Mouse (Mus musculus): ENCODE measurements at regions not wholly inside any gene's neighbourhood (a gene's known extent, or its start where the extent isn't known, plus 50 kb on each side); places are given as distances from the start of the nearest gene placed in this dataset.

- ChIA-PET CTCF (no interaction called here), POLR2A (interaction anchor here in 1 of 4 experiments (0.6 kb wide), 1 partner anchor 924 kb away, joined by 4 read pairs; no protein-coding TSS in a partner anchor)
Measured at GRCm38 (mm10) chr6:93297975-93298374, 354.7 kb upstream of the Adamts9 start.

- CTCF ChIA-PET = no interaction called here
- POLR2A ChIA-PET = no interaction called here
Measured at GRCm38 (mm10) chr6:93291711-93292110, 348.4 kb upstream of the Adamts9 start.

- POLR2A ChIA-PET = no interaction called here
- CTCF ChIA-PET = no interaction called here
Measured at GRCm38 (mm10) chr6:93288421-93288820, 345.1 kb upstream of the Adamts9 start.

GRCm38 (mm10) chr6:93285796-93286195 lies 342.5 kb upstream of the Adamts9 start:
- POLR2A ChIA-PET = interaction anchor here in 1 of 4 experiments (1.2 kb wide), 1 partner anchor 10 kb away, joined by 3 read pairs; no protein-coding TSS in a partner anchor
- CTCF ChIA-PET = no interaction called here

- ChIA-PET POLR2A (no interaction called here), CTCF (no interaction called here)
Measured at GRCm38 (mm10) chr6:93281530-93281929, 338.2 kb upstream of the Adamts9 start.

GRCm38 (mm10) chr6:93273917-93274513 lies 330.7 kb upstream of the Adamts9 start:
- POLR2A ChIA-PET = interaction anchor here in 1 of 4 experiments (0.5 kb wide), 1 partner anchor 505 kb away, joined by 3 read pairs; no protein-coding TSS in a partner anchor

GRCm38 (mm10) chr6:93272206-93272605 lies 328.9 kb upstream of the Adamts9 start:
- ChIA-PET CTCF (interaction anchor here in 1 of 4 experiments (0.5 kb wide), 1 partner anchor 652 kb away, joined by 6 read pairs; no protein-coding TSS in a partner anchor), POLR2A (interaction anchor here in 1 of 4 experiments (0.9 kb wide), 1 partner anchor 9 kb away, joined by 3 read pairs; no protein-coding TSS in a partner anchor)

More at GRCm38 (mm10) chr6:93273917-93274513, 330.7 kb upstream of the Adamts9 start:
- CTCF ChIA-PET = no interaction called here

- CTCF ChIA-PET = no interaction called here
- POLR2A ChIA-PET = no interaction called here
Measured at GRCm38 (mm10) chr6:93266826-93267225, 323.5 kb upstream of the Adamts9 start.

GRCm38 (mm10) chr6:93265164-93265563 lies 321.9 kb upstream of the Adamts9 start:
- ChIA-PET POLR2A (no interaction called here), CTCF (no interaction called here)

GRCm38 (mm10) chr6:93260827-93261226 lies 317.5 kb upstream of the Adamts9 start:
- ChIA-PET CTCF (interaction anchor here in 1 of 4 experiments (1.2 kb wide), 1 partner anchor 34 kb away, joined by 3 read pairs; no protein-coding TSS in a partner anchor), POLR2A (interaction anchor here in 1 of 4 experiments (1.0 kb wide), 1 partner anchor 35 kb away, joined by 3 read pairs; no protein-coding TSS in a partner anchor)

- ChIA-PET POLR2A (no interaction called here), CTCF (interaction anchor here in 1 of 4 experiments (0.6 kb wide), 1 partner anchor 68 kb away, joined by 10 read pairs; no protein-coding TSS in a partner anchor)
Measured at GRCm38 (mm10) chr6:93257130-93257841, 314.0 kb upstream of the Adamts9 start.

- POLR2A ChIA-PET = interaction anchor here in 1 of 4 experiments (0.5 kb wide), 1 partner anchor 1178 kb away, joined by 4 read pairs; no protein-coding TSS in a partner anchor
- CTCF ChIA-PET = no interaction called here
Measured at GRCm38 (mm10) chr6:93253746-93254145, 310.5 kb upstream of the Adamts9 start.

- CTCF ChIA-PET = no interaction called here
- POLR2A ChIA-PET = no interaction called here
Measured at GRCm38 (mm10) chr6:93248973-93249372, 305.7 kb upstream of the Adamts9 start.

GRCm38 (mm10) chr6:93246498-93247242 lies 303.4 kb upstream of the Adamts9 start:
- ChIA-PET POLR2A (no interaction called here), CTCF (no interaction called here)

- ChIA-PET CTCF (no interaction called here), POLR2A (interaction anchor here in 1 of 4 experiments (0.8 kb wide), 1 partner anchor 46 kb away, joined by 5 read pairs; no protein-coding TSS in a partner anchor)
Measured at GRCm38 (mm10) chr6:93235550-93235949, 292.3 kb upstream of the Adamts9 start.

- ChIA-PET CTCF (no interaction called here), POLR2A (interaction anchor here in 1 of 4 experiments (0.8 to 1.4 kb wide), 2 partner anchors 18 to 26 kb away, joined by 3 read pairs; no protein-coding TSS in a partner anchor)
Measured at GRCm38 (mm10) chr6:93232636-93233035, 289.3 kb upstream of the Adamts9 start.

GRCm38 (mm10) chr6:93230450-93230849 lies 287.2 kb upstream of the Adamts9 start:
- CTCF ChIA-PET = no interaction called here

GRCm38 (mm10) chr6:93229320-93229719 lies 286.0 kb upstream of the Adamts9 start:
- ChIA-PET CTCF (no interaction called here), POLR2A (no interaction called here)

More at GRCm38 (mm10) chr6:93230450-93230849, 287.2 kb upstream of the Adamts9 start:
- POLR2A ChIA-PET = no interaction called here

- ChIA-PET POLR2A (no interaction called here), CTCF (no interaction called here)
Measured at GRCm38 (mm10) chr6:93223610-93224550, 280.6 kb upstream of the Adamts9 start.
